Mouse (Mus musculus) kidney, embryonic 15.5 days (tissue): Measurements from ENCODE around the gene Bbs9. TPM values are rescaled to one million over a fixed set of nuclear protein-coding genes. Genes with fewer than 3 reads are reported as not detected.

Experiments used
- ATAC-seq: fragments of 200-750 bp; cut with Nextera tagmentation; replicated peaks from 2 replicates; pipeline ENCODE4 v1.8.0; 2017; ENCODE audit warnings: moderate TSS enrichment; ENCODE audit not compliant: low FRiP score
- H3K27ac ChIP-seq: fragments of 300-500 bp; sonication (generic); 2 replicates; pipeline ENCODE4 v1.5.1; 2015; ENCODE audit warnings: mild to moderate bottlenecking, inconsistent platforms
- H3K27me3 ChIP-seq: fragments of 300-500 bp; sonication (generic); 2 replicates; pipeline ENCODE4 v1.6.1; 2015; ENCODE audit warnings: inconsistent platforms
- H3K36me3 ChIP-seq: fragments of 300-500 bp; sonication (generic); 2 replicates; pipeline ENCODE4 v1.6.1; 2015; ENCODE audit warnings: inconsistent platforms
- H3K4me1 ChIP-seq: fragments of 300-500 bp; sonication (generic); 2 replicates; pipeline ENCODE4 v1.6.1; 2015; ENCODE audit warnings: inconsistent platforms
- H3K4me2 ChIP-seq: fragments of 300-500 bp; sonication (generic); 2 replicates; pipeline ENCODE4 v1.6.1; 2015; ENCODE audit warnings: moderate library complexity, mild to moderate bottlenecking, inconsistent platforms
- H3K4me3 ChIP-seq: fragments of 300-500 bp; sonication (generic); replicated peaks from 2 replicates; pipeline ENCODE4 v1.5.1; 2015; ENCODE audit warnings: mild to moderate bottlenecking, inconsistent platforms
- H3K9ac ChIP-seq: fragments of 300-500 bp; sonication (generic); 2 replicates; pipeline ENCODE4 v1.6.1; 2015; ENCODE audit warnings: mild to moderate bottlenecking, inconsistent platforms
- H3K9me3 ChIP-seq: fragments of 300-500 bp; sonication (generic); replicated peaks from 2 replicates; pipeline ENCODE4 v1.6.1; 2016; ENCODE audit warnings: inconsistent platforms
- whole genome bisulfite sequencing: fragments of 180-500 bp; shearing (Covaris S2); methylation state at CpG from one replicate; pipeline ENCODE4 v1.1.7; 2015; ENCODE audit warnings: mixed read lengths; 5-methylcytosine and 5-hydroxymethylcytosine counted together
- polyA plus RNA-seq: library from polyadenylated mRNA; unstranded; fragments of >200 nt; fragmentation: Nextera tagmentation; extraction: Ambion mirVana; gene quantifications from 2 replicates; pipeline ENCODE4 v1.2.1, GENCODE M21; 2015

The Bbs9 gene
- polyA plus RNA-seq, 1 experiment from 2014 or later, result 12.3 TPM

DNA sequence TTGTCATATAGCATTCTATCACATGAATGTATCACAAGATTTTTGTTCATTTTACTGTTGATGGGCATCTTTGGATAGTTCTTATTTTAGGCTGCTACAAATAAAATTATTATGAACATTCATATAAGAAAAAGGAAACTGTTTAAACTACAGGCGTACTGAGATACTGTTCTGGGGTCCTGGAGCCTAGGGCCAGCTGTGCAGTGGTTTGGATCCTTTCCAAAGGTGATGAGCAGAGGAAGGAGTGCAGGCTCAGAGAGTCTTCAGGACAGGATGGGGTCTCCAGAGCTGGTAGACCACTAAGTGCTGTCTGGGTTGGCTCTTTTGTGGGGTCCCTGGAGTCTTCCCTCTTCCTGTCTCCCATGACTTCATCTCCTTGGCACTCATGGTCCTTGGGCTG, 75.8 kb downstream of the Bbs9 start:
- ATAC-seq, result no peak
- Histone ChIP-seq H3K4me3 (no peak overlapping the region), H3K4me1 (no peaks in the 10 kb centered on the region), H3K9me3 (no peaks in the 10 kb centered on the region), H3K9ac (no peak overlapping the region), H3K27me3 (no peaks in the 10 kb centered on the region), H3K36me3 (no peaks in the 10 kb centered on the region), H3K27ac (no peak overlapping the region), H3K4me2 (no peak overlapping the region)
- 75% methylated on average over 1 of the region's 1 CpGs for WGBS

DNA sequence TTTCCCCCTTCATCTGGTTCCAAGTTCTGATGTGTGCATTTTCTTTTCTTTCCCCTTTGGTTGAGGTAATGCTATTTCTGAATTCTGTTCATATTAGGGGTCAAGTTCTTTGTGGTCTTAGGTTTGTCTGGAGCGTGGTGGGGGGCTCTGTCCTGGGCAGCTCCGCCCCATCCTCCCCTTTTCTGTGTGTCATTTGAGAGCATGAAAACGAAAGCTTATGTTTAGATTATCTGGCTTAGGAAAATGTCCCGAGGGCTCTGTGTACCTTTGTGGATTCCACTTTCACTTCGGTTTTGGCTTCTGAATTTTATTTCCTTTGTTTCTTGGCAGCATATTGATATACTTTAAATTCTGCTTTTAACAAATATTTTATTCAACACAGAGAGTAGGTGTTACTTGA, 80.6 kb downstream of the Bbs9 start:
- 36% methylated on average over 5 of the region's 5 CpGs for WGBS
- no peak overlapping the region for H3K9ac ChIP-seq
- H3K4me2 ChIP-seq, result no peak overlapping the region
- H3K4me3 ChIP-seq, result no peak overlapping the region
- ATAC-seq, result no peak
- no peaks in the 10 kb centered on the region for H3K36me3 ChIP-seq
- no peaks in the 10 kb centered on the region for H3K27me3 ChIP-seq
- H3K9me3 ChIP-seq, result no peaks in the 10 kb centered on the region
- H3K4me1 ChIP-seq, result no peaks in the 10 kb centered on the region
- no peak overlapping the region for H3K27ac ChIP-seq

DNA sequence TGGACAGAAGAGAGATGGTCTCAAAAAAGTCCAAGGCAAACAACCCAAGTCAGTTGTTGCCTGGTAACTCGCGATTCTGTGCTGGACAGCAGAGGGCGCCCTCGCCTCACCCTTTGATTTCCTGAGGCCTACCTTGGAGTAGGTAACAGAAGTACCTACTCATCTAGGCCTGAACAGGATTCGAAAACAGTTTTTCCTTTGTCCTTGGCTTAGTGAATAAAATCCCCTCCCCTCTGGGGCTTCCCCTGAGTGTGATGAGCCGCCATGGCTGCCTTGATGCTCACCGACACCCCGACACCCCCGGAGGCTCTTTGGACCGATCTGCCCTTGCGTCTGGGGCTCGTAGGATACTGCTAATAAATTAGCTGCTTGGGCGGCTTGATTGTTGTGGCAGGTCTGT, 82.0 kb downstream of the Bbs9 start:
- Histone ChIP-seq H3K9ac (no peak overlapping the region), H3K4me3 (no peak overlapping the region), H3K27me3 (no peaks in the 10 kb centered on the region), H3K9me3 (no peaks in the 10 kb centered on the region), H3K4me1 (no peaks in the 10 kb centered on the region), H3K27ac (no peak overlapping the region), H3K4me2 (peak overlapping the region; percentile 38), H3K36me3 (no peaks in the 10 kb centered on the region)
- ATAC-seq, result no peak; the same call in 1 of the 2 replicates
- 33% methylated on average over 13 of the region's 13 CpGs for WGBS

DNA sequence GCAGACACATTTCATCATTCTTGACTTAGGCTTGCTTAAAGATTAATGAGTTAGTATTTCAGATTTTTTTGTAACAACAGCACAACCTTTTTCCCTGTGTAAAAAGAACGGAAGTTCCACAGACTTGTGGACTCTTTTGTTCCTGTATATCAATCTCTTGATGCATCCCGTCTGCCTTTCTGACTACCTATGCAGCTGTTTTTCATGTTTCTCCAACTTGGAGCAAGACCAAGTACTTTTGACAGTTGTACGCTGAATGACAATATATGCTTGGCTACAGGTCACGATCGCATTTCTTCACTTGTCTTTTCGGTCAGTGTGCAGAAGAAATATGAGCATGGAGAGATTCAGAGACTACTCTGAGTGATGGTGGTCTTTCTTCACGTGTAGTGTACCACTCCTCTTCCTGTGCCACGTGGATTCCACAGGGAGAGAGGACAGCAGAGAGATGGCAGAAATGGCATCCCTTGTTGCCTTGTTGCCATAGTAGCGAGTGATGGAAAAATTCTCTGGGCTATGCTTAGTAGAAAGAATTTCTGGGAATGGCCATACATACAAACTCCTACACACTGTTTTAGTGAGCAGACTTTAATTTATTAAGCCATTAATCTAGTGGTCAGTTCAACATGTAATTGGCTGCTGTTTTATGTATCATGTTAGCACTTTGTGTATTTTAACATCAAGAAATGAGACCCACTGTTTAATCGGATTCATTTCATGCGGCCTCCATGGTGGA, 88.3 kb downstream of the Bbs9 start:
- H3K27ac ChIP-seq, result 0 out of 2 replicates have a peak overlapping the region, but pooled peaks have one; percentile 66

DNA sequence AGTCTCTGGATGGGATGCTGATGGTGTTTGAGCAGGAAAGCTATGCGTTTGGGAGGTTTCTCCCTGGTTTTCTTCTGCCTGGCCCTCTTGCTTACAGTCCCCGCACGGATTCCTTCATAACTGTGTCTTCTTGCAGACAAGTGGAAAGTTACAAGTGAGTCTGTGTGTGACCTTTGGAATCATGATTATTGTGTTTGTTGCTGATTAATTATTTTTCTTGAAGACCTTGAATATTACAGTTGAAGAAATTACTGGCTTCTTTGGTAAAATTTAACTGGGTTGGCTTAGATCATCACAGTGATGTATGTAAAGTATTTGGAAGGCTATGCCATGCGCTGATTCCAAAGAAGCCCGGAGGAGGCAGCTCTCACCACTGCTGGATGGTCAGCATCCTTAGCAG, 92.2 kb downstream of the Bbs9 start:
- Histone ChIP-seq H3K27ac (no peak overlapping the region), H3K4me3 (no peak overlapping the region), H3K9me3 (no peaks in the 10 kb centered on the region), H3K4me2 (no peak overlapping the region), H3K36me3 (no peaks in the 10 kb centered on the region), H3K27me3 (no peaks in the 10 kb centered on the region), H3K4me1 (no peaks in the 10 kb centered on the region), H3K9ac (no peak overlapping the region)
- WGBS, result 94% methylated on average over 5 of the region's 5 CpGs
- no peak for ATAC-seq

More for the DNA sequence above, 88.3 kb downstream of the Bbs9 start:
- Histone ChIP-seq H3K4me1 (no peaks in the 10 kb centered on the region), H3K27me3 (no peaks in the 10 kb centered on the region), H3K36me3 (no peaks in the 10 kb centered on the region), H3K9ac (no peak overlapping the region), H3K4me3 (no peak overlapping the region), H3K4me2 (no peak overlapping the region), H3K9me3 (no peaks in the 10 kb centered on the region)
- ATAC-seq, result peak; percentile 69; the same call in 1 of the 2 replicates
- 59% methylated on average over 11 of the region's 11 CpGs for WGBS

DNA sequence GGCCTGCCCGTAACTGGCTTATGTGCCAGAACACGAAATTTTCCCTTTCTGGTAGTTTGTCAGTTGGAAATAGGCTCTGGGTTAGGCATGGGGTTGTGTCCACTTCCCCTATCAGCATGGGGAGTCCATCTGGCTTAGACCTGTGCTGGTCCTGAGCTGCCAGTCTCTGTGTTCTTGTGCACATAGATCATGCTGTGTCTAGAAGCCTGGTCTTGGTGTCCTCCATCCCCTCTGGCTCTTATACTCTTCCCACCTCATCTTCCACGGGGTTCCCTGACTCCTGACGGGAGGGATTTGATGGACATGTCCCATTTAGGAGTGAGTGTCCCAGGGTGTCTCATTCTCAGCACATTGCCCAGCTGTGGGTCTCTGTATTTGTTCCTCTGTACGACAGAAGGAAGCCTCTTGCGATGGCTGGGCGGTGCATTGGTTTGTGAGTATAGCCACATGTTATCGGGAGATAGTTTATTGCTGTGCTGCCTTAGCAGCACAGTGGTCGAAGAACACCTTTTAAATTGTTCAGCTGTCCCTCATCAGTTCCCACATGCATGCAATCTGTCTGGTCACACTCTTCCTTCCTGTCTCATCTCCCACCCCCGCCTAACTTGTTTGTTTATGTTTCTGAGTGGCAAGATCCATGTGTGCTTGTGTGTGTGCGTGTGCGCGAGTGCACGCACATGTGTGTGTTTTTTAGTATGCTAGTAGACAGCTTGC, 101.1 kb downstream of the Bbs9 start:
- 78% methylated on average over 14 of the region's 14 CpGs for WGBS
- no peaks in the 10 kb centered on the region for H3K36me3 ChIP-seq
- H3K9me3 ChIP-seq, result no peaks in the 10 kb centered on the region
- H3K4me3 ChIP-seq, result no peak overlapping the region
- H3K27ac ChIP-seq, result no peak overlapping the region
- H3K4me2 ChIP-seq, result no peak overlapping the region
- no peaks in the 10 kb centered on the region for H3K4me1 ChIP-seq
- no peaks in the 10 kb centered on the region for H3K27me3 ChIP-seq
- H3K9ac ChIP-seq, result no peak overlapping the region
- no peak for ATAC-seq

DNA sequence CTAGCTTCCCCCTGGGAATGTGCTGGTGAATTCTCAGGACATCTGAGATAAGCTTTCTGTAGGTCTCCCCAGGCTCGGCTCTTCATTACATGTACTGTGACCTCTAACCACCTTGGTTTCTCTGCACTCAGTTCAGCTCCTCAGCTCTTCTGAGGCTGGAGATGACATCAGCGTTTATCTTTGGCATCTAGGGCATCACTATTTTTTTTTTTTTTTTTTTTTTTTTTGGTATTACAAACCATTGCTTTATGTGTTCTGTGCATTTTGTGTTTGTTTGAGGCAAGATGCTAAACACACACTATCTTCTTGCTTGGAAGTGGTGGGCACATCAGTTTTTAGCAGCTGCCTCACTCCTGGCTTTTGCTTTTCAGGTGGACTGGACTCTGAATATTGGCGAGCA, 102.8 kb downstream of the Bbs9 start:
- Histone ChIP-seq H3K4me3 (no peak overlapping the region), H3K9ac (no peak overlapping the region), H3K36me3 (no peaks in the 10 kb centered on the region), H3K4me2 (no peak overlapping the region), H3K4me1 (no peaks in the 10 kb centered on the region), H3K27me3 (no peaks in the 10 kb centered on the region), H3K9me3 (no peaks in the 10 kb centered on the region), H3K27ac (no peak overlapping the region)
- WGBS, result 70% methylated on average over 3 of the region's 3 CpGs
- ATAC-seq, result no peak

DNA sequence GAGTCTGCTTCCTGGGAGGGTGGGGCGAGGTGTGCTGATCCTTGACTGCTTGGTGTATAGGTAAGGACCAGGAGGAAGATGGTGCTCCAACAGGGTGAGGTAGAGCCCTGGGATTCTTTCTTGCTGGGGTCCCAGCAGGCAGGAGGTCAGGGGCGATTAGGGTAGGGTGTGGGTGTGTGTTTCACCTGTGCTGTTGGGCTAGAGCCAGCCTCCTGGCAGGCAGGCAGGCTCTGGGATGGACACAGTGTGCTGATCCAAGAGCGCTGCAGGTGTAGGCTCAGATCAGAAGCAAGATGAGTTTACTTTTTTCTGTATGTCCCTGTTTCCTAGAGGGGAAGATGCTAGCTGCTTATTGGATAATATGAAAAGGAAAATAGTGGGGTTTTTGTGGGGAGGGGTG, 108.7 kb downstream of the Bbs9 start:
- no peaks in the 10 kb centered on the region for H3K36me3 ChIP-seq
- WGBS, result 88% methylated on average over 3 of the region's 3 CpGs
- H3K27ac ChIP-seq, result no peak overlapping the region
- no peaks in the 10 kb centered on the region for H3K27me3 ChIP-seq
- no peak overlapping the region for H3K9ac ChIP-seq
- ATAC-seq, result no peak
- H3K4me1 ChIP-seq, result no peaks in the 10 kb centered on the region
- no peaks in the 10 kb centered on the region; the same call in 1 of the 2 replicates for H3K9me3 ChIP-seq
- H3K4me2 ChIP-seq, result no peak overlapping the region
- H3K4me3 ChIP-seq, result no peak overlapping the region

DNA sequence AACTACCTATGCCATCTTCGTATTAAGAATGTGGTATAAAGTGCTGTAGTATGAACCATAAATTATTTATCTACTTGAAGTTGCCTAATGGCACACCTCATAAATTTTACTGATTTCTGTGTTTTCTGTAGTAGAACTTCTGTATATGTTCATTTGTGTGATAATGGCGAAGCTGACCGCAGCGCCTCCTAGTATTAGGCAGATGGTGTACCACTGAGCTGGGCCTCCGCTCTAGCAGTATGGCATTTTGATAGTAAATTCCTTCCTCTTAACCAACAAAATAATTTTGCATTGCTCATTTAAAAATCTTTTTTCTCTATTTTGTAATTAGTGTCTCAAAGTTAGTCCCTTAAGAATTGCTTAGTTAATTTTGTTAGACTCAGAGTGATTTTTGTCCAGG, 117.5 kb downstream of the Bbs9 start:
- Histone ChIP-seq H3K27ac (no peak overlapping the region), H3K9me3 (no peaks in the 10 kb centered on the region; the same call in none of the 2 replicates), H3K36me3 (no peaks in the 10 kb centered on the region), H3K4me3 (no peak overlapping the region), H3K27me3 (no peaks in the 10 kb centered on the region), H3K4me2 (no peak overlapping the region), H3K4me1 (no peaks in the 10 kb centered on the region), H3K9ac (no peak overlapping the region)
- ATAC-seq, result no peak
- 92% methylated on average over 5 of the region's 5 CpGs for WGBS

DNA sequence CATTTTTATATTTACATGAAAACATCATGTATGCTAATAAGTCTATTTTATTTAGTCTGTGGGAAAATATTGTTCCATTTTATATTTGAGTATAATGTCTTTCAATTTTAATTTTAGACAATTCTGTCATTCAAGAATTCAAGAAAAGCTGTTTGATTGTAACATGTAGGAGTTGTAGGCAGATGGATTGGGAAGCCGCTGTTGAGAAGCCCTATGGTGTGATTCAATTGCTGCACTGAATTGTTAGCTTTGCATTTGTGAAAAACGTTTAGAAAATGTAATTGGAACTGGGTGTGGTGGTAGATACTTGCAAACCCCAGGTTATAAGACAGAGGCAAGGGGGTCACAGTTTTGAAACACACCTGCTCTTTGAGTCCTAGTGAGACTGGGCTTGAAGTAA, 121.1 kb downstream of the Bbs9 start:
- 55% methylated on average over 2 of the region's 2 CpGs for WGBS
- no peaks in the 10 kb centered on the region for H3K27me3 ChIP-seq
- H3K4me2 ChIP-seq, result no peak overlapping the region
- no peak overlapping the region for H3K27ac ChIP-seq
- H3K9ac ChIP-seq, result no peak overlapping the region
- ATAC-seq, result no peak
- H3K4me3 ChIP-seq, result no peak overlapping the region
- no peaks in the 10 kb centered on the region for H3K4me1 ChIP-seq
- H3K36me3 ChIP-seq, result no peaks in the 10 kb centered on the region
- no peaks in the 10 kb centered on the region for H3K9me3 ChIP-seq

DNA sequence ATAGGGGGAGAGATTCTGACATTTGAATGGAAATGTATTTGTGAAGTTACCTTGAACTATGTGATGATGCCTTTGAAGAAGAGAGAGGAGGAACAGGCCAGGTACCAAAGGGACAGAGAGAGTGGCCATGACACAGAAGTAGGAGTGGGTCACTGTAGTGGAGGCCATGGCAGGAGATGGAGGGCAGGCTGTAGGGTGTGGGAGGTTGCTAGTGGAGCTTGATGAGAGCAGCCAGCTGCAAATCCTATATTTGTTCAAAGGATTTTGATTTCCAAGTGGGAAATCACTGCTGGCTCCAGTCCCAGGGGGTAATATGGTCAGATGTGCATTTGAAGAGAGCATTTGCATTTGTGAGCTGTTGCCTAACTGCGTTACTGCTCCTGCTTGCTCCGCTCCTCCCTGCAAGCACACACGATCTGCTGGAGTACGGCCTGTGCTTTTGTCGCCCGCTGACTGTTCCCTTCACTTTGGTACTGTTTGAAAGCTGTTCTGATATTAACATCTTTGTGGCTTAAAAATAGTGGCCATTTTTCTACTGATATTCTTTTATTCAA, 137.8 kb downstream of the Bbs9 start:
- no peaks in the 10 kb centered on the region for H3K36me3 ChIP-seq
- H3K4me3 ChIP-seq, result no peak overlapping the region
- 77% methylated on average over 6 of the region's 6 CpGs for WGBS
- ATAC-seq, result no peak
- H3K27ac ChIP-seq, result no peak overlapping the region
- H3K9me3 ChIP-seq, result no peaks in the 10 kb centered on the region
- H3K27me3 ChIP-seq, result no peaks in the 10 kb centered on the region
- H3K4me1 ChIP-seq, result 0 out of 2 replicates have a peak, but pooled peaks cover 2% of the 10 kb centered on the region
- no peak overlapping the region for H3K4me2 ChIP-seq
- no peak overlapping the region for H3K9ac ChIP-seq

DNA sequence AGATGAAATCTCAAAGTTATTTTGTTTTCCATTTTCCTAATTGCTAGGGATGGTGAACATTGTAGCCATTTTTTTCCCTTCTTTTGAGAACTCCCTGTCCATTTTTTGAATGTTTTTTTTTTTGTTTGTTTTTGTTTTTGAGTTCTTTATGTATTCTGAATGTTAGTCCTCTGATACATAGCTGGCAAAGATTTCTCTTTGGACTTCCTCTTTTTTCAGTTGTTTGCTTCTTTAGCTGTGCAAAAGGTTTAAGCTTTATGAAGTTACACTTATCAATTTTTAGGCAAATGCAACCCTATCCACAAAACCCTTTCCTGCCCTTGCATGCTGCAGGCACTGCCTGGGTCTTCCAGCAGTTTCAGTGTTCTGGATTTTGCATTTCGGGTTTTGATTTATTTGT, 143.7 kb downstream of the Bbs9 start:
- no peak for ATAC-seq
- Histone ChIP-seq H3K36me3 (no peaks in the 10 kb centered on the region), H3K27ac (no peak overlapping the region), H3K4me1 (no peaks in the 10 kb centered on the region), H3K4me3 (no peak overlapping the region), H3K27me3 (no peaks in the 10 kb centered on the region), H3K9ac (no peak overlapping the region), H3K4me2 (no peak overlapping the region), H3K9me3 (no peaks in the 10 kb centered on the region)
- WGBS, result 88% methylated on average over 1 of the region's 1 CpGs
